Mouse (Mus musculus) liver, postnatal 0 days (tissue): ENCODE measurements at regions not wholly inside any gene's neighbourhood (a gene's known extent, or its start where the extent isn't known, plus 50 kb on each side); places are given as distances from the start of the nearest gene placed in this dataset.

Experiments
- CTCF ChIP-seq: sonication (generic); IDR thresholded peaks from 2 replicates; pipeline ENCODE4 v1.5.1; 2016; ENCODE audit warnings: antibody characterized with exemption, low read depth
- EP300 ChIP-seq: IDR thresholded peaks from 2 replicates; pipeline ENCODE4 v1.6.1; 2016; ENCODE audit warnings: antibody characterized with exemption, low read depth, mild to moderate bottlenecking

DNA sequence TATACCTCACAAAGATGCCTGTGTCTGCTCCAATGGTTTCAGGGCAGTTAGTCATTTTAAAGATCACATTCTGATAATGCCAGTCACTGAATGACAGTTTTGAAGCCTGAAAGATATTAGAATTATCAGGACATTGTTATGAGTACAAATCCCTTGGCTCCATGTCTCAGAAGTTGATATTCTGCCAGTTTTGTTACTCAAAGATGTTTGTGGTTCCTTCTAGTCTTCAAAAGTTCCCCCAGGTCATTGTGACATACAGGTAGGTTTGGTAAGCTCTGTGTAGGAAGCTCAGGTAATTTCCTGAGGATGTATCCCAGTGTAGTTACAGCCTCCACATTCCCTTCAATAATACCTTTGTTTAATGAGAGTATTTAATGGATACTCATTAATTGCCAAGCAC, 169.0 kb upstream of the Bank1 start:
- TF ChIP-seq CTCF = no peak
- no peak for TF ChIP-seq EP300
